Mouse (Mus musculus): ENCODE data around the gene Midn. TPM values are rescaled to one million over a fixed set of nuclear protein-coding genes. Genes with fewer than 3 reads are reported as not detected.

Midn gene
- polyA plus RNA-seq, 1 experiment = 26.1 TPM

DNA sequence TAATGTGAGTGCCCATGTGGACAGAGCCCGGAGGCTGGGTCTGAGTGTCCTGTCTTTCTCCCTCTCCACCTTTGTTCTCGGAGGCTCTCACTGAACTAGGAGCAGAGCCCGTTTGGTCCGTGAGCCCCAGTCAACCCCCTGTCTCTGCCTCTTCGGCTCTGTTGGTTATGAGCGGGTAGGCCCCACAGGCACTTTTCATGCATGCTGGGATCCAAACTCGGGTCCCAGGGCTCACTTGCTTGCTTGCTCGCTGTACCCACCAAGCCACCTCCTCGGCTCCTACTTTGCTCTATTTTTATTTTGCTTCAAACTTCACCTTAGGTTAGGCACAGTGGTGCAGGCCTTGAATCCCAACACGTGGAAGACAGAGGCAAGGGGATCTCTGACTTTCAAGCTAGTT is 39.7 kb downstream of the Midn start:
- H3K27ac ChIP-seq (ENCODE audit: insufficient read depth, low read length) = no peak overlapping the region
- no peak overlapping the region for H3K4me3 ChIP-seq (replicated peaks; ENCODE audit: insufficient read depth, low read depth, low read length)
- TF ChIP-seq POLR2A (IDR thresholded peaks at IDR 0.05; ENCODE audit: borderline replicate concordance, insufficient read depth, low read length) (no peak), CTCF (IDR thresholded peaks at IDR 0.05; ENCODE audit: borderline replicate concordance, insufficient read depth, low read depth, low read length) (no peak)
- no peaks in the 10 kb centered on the region for H3K4me1 ChIP-seq (ENCODE audit: control insufficient read depth, insufficient read depth, low read length)
- DNase-seq = no peak
- no peaks in the 10 kb centered on the region for H3K27me3 ChIP-seq (ENCODE audit: control insufficient read depth, insufficient read depth, low read length)
- WGBS = 85% methylated on average over 10 of the region's 10 CpGs

DNA sequence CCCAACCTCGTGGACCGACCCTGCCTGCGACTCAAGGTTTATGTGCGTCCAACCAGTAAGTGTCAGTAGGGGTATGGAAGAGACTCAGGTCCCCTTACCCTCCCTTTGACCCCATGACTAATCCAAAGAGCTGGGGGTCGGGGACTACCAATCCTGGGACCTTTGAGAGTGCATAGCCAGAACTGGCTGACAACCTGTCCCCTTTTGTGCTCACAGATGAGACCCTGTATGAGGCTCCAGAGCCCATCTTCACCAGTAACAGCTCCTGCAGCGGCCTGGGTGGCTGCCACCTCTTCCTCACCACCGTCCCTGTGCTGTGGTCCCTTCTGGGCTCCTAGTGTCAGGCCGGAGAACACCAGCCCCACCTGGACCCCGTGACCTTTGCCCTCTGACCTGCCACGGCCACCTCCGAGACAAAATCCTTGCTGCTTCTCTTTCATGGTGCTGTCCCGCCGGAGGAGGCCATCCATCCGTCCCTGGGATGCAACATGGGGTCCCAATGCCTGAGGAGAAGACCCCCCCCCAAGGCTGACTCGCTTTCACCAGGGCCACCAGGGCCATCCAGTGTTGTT is 40.5 kb downstream of the Midn start:
- H3K27me3 ChIP-seq (ENCODE audit: control insufficient read depth, insufficient read depth, low read length) = no peaks in the 10 kb centered on the region
- TF ChIP-seq POLR2A (IDR thresholded peaks at IDR 0.05; ENCODE audit: borderline replicate concordance, insufficient read depth, low read length) = no peak
- TF ChIP-seq CTCF (IDR thresholded peaks at IDR 0.05; ENCODE audit: borderline replicate concordance, insufficient read depth, low read depth, low read length) = no peak
- H3K4me3 ChIP-seq (replicated peaks; ENCODE audit: insufficient read depth, low read depth, low read length) = no peak overlapping the region
- H3K27ac ChIP-seq (ENCODE audit: insufficient read depth, low read length) = no peak overlapping the region
- 70% methylated on average over 15 of the region's 15 CpGs for WGBS
- no peak for DNase-seq
- H3K4me1 ChIP-seq (ENCODE audit: control insufficient read depth, insufficient read depth, low read length) = no peaks in the 10 kb centered on the region

DNA sequence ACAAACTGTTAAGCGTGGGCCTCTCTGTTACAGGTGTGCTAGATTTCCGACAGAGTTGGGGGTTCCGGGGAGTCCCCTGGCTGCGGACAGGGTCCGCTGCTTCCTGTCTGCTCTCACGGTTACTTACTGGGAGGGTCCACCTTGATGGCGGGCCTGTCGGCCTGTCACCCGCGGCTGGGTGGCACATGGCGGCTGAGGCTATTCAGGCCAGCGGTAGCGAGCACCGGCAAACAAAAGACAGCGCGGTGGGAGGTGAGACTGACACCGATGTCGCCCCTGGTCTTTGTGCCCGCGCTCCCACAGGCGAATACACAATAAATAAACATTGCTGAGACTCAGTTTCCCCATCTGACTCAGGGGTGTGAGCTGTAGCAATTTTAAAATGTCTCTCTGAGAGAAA is 41.9 kb downstream of the Midn start:
- H3K4me3 ChIP-seq (replicated peaks; ENCODE audit: insufficient read depth, low read depth, low read length) = no peak overlapping the region
- no peak for TF ChIP-seq POLR2A (IDR thresholded peaks at IDR 0.05; ENCODE audit: borderline replicate concordance, insufficient read depth, low read length)
- TF ChIP-seq CTCF (IDR thresholded peaks at IDR 0.05; ENCODE audit: borderline replicate concordance, insufficient read depth, low read depth, low read length) = no peak

DNA sequence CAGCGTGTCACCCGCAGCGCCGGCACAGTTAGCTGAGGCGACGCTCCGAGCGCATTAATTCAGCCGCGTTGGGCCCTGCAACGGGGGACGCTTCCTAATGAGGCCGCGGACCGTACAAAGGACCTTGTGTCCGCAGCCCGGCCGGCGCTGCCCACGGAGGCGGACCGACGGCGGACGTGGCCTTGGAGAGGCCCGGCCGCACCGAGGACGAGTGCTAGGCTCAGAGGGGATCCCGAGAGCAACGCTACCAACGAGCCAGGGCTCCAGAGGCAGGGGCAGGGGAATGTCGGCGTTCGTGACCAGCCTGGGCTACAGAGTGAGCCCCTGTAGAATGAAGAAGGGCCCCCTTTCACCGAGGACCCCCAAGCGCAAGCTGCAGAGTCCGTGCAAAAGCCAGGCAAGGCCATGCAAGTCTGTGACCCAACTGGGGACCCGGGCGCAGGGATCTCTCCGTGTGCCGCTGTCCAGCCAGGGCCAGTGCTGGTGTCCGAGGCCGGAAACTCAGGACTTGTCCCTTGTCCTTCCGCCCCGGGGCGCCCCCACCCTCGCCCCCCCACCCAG is 42.5 kb downstream of the Midn start:
- WGBS = 2% methylated on average over 48 of the region's 48 CpGs
- TF ChIP-seq POLR2A (IDR thresholded peaks at IDR 0.05; ENCODE audit: borderline replicate concordance, insufficient read depth, low read length) (no peak; the same call in 1 of the 2 replicates), CTCF (IDR thresholded peaks at IDR 0.05; ENCODE audit: borderline replicate concordance, insufficient read depth, low read depth, low read length) (no peak)
- H3K27me3 ChIP-seq (ENCODE audit: control insufficient read depth, insufficient read depth, low read length) = no peaks in the 10 kb centered on the region
- H3K27ac ChIP-seq (ENCODE audit: insufficient read depth, low read length) = no peak overlapping the region
- no peaks in the 10 kb centered on the region for H3K4me1 ChIP-seq (ENCODE audit: control insufficient read depth, insufficient read depth, low read length)
- peak in 1 of 2 experiments; percentile 58 for DNase-seq
- peak overlapping the region; percentile 53 for H3K4me3 ChIP-seq (replicated peaks; ENCODE audit: insufficient read depth, low read depth, low read length)

More for the DNA sequence above, 41.9 kb downstream of the Midn start:
- Histone ChIP-seq H3K27me3 (ENCODE audit: control insufficient read depth, insufficient read depth, low read length) (no peaks in the 10 kb centered on the region), H3K4me1 (ENCODE audit: control insufficient read depth, insufficient read depth, low read length) (no peaks in the 10 kb centered on the region), H3K27ac (ENCODE audit: insufficient read depth, low read length) (no peak overlapping the region)
- WGBS = 42% methylated on average over 21 of the region's 21 CpGs
- no peak for DNase-seq

DNA sequence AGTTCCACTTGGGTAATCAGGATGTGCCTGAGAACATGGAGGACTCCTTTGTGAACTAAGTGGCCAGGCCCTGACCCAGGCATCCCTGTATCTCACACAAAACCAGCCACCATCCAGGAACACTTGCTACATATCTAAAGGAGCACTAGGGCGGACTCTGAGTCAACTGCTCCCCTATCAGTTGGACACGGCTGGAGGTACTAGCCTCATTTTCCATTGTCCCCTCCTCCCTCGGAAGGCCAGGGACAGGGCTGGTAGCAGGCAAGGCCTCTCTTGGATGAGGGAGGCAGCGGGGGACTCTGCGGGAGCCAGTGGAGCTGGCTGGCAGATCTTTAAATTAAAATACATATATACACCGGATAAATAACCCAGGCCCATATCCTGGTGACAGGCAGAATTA is 45.9 kb downstream of the Midn start:
- no peak for DNase-seq
- H3K27me3 ChIP-seq (ENCODE audit: control insufficient read depth, insufficient read depth, low read length) = no peaks in the 10 kb centered on the region
- H3K4me3 ChIP-seq (replicated peaks; ENCODE audit: insufficient read depth, low read depth, low read length) = no peak overlapping the region
- no peak overlapping the region for H3K27ac ChIP-seq (ENCODE audit: insufficient read depth, low read length)
- TF ChIP-seq POLR2A (IDR thresholded peaks at IDR 0.05; ENCODE audit: borderline replicate concordance, insufficient read depth, low read length) = no peak
- no peak for TF ChIP-seq CTCF (IDR thresholded peaks at IDR 0.05; ENCODE audit: borderline replicate concordance, insufficient read depth, low read depth, low read length)
- H3K4me1 ChIP-seq (ENCODE audit: control insufficient read depth, insufficient read depth, low read length) = no peaks in the 10 kb centered on the region
- 82% methylated on average over 6 of the region's 6 CpGs for WGBS

DNA sequence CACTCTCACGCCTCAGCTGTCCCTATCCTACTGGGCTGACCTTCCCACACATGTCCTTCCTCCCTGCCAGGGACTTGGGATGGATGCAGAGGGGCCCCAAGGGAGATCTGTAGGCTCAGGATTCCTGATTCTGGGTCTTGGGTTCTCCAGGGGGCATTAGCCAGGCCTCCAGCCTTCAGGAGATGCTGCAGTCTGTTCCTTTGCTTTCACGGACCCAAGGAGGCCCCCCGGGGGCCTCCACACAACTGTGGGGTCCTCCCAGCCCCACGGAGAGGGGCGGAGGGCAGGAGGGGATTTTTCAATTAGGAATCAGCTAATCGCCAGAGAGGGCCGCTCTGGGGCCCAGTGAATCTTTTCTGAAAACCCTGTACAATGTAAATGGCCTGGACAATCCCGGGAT is 46.4 kb downstream of the Midn start:
- TF ChIP-seq CTCF (IDR thresholded peaks at IDR 0.05; ENCODE audit: borderline replicate concordance, insufficient read depth, low read depth, low read length) (no peak), POLR2A (IDR thresholded peaks at IDR 0.05; ENCODE audit: borderline replicate concordance, insufficient read depth, low read length) (no peak)
- DNase-seq = no peak
- Histone ChIP-seq H3K27me3 (ENCODE audit: control insufficient read depth, insufficient read depth, low read length) (no peaks in the 10 kb centered on the region), H3K27ac (ENCODE audit: insufficient read depth, low read length) (no peak overlapping the region), H3K4me1 (ENCODE audit: control insufficient read depth, insufficient read depth, low read length) (no peaks in the 10 kb centered on the region; the same call in 1 of the 2 replicates), H3K4me3 (replicated peaks; ENCODE audit: insufficient read depth, low read depth, low read length) (no peak overlapping the region)
- WGBS = 46% methylated on average over 8 of the region's 8 CpGs

DNA sequence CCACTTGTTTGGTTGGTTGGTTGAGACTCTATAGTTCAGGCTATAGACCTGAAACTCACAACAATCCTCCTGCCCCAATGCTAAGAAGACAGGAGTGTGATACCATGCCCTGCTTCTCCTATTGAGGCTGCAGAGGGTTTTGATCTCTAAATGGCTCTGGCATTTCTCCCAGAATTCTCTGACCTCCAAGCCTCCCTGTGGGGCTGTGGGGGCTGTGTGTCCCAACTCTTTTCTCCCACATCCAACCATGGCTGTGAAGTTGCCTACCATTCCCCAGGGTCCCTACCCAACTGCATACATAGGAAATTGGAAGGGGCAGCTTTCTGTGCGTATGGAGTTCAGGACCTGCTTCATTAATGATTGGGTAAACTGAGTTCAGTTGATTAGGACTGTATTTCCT is 48.1 kb downstream of the Midn start:
- DNase-seq = no peak
- 94% methylated on average over 1 of the region's 1 CpGs for WGBS
- H3K27ac ChIP-seq (ENCODE audit: insufficient read depth, low read length) = no peak overlapping the region
- TF ChIP-seq CTCF (IDR thresholded peaks at IDR 0.05; ENCODE audit: borderline replicate concordance, insufficient read depth, low read depth, low read length) (no peak), POLR2A (IDR thresholded peaks at IDR 0.05; ENCODE audit: borderline replicate concordance, insufficient read depth, low read length) (no peak)
- no peaks in the 10 kb centered on the region for H3K27me3 ChIP-seq (ENCODE audit: control insufficient read depth, insufficient read depth, low read length)
- H3K4me3 ChIP-seq (replicated peaks; ENCODE audit: insufficient read depth, low read depth, low read length) = no peak overlapping the region
- H3K4me1 ChIP-seq (ENCODE audit: control insufficient read depth, insufficient read depth, low read length) = peaks cover 3% of the 10 kb centered on the region
